Mouse (Mus musculus) naive thymus-derived CD4-positive, alpha-beta T cell, adult 2 months (primary cell): ENCODE data around the gene Donson.

Source experiments
- DNase-seq: peaks from one replicate; pipeline ENCODE4 v3.0.0-alpha.2; 2011; ENCODE audit warnings: low read depth

Gene Donson

GRCm38 (mm10) chr16:91688619-91689334 is at the start of gene Donson:
Donson (minus strand) TSS chr16:91688770.
- peak; percentile 97 for DNase-seq

GRCm38 (mm10) chr16:91736046-91736816 is 47.7 kb upstream of the Donson start:
- DNase-seq, result no peak

- no peak for DNase-seq
Measured at GRCm38 (mm10) chr16:91734771-91735170, 46.2 kb upstream of the Donson start.

GRCm38 (mm10) chr16:91732816-91733215 is 44.2 kb upstream of the Donson start:
- DNase-seq, result no peak

- no peak for DNase-seq
Measured at GRCm38 (mm10) chr16:91730446-91730845, 41.9 kb upstream of the Donson start.

- DNase-seq, result peak; percentile 56
Measured at GRCm38 (mm10) chr16:91729821-91730441, 41.4 kb upstream of the Donson start.

GRCm38 (mm10) chr16:91729066-91729482 is 40.5 kb upstream of the Donson start, which contains the start of gene Itsn1:
Itsn1 (plus strand) TSS chr16:91729281.
- DNase-seq, result peak; percentile 99

GRCm38 (mm10) chr16:91728123-91729065 is 39.8 kb upstream of the Donson start, which contains the start of gene Cryzl1:
Cryzl1 (minus strand) TSS chr16:91728975.
- DNase-seq, result peak; percentile 93

- DNase-seq, result no peak
Measured at GRCm38 (mm10) chr16:91727433-91727832, 38.9 kb upstream of the Donson start.

GRCm38 (mm10) chr16:91724247-91724646 is 35.7 kb upstream of the Donson start:
- peak; percentile 76 for DNase-seq

GRCm38 (mm10) chr16:91717399-91717798 is 28.8 kb upstream of the Donson start:
- DNase-seq, result no peak

GRCm38 (mm10) chr16:91716927-91717349 is 28.4 kb upstream of the Donson start:
- no peak for DNase-seq

- DNase-seq, result no peak
Measured at GRCm38 (mm10) chr16:91710241-91710640, 21.7 kb upstream of the Donson start.

- no peak for DNase-seq
Measured at GRCm38 (mm10) chr16:91704603-91705340, 16.2 kb upstream of the Donson start.

- DNase-seq, result no peak
Measured at GRCm38 (mm10) chr16:91702771-91703188, 14.2 kb upstream of the Donson start.

- DNase-seq, result no peak
Measured at GRCm38 (mm10) chr16:91701908-91702307, 13.3 kb upstream of the Donson start.

- no peak for DNase-seq
Measured at GRCm38 (mm10) chr16:91698995-91699394, 10.4 kb upstream of the Donson start.

- no peak for DNase-seq
Measured at GRCm38 (mm10) chr16:91695108-91695755, 6.7 kb upstream of the Donson start.

GRCm38 (mm10) chr16:91694455-91695084 is 6.0 kb upstream of the Donson start:
- DNase-seq, result peak; percentile 78

- peak; percentile 37 for DNase-seq
Measured at GRCm38 (mm10) chr16:91689791-91690190, 1.2 kb upstream of the Donson start.
